Mouse (Mus musculus): ENCODE measurements around the gene Myl7. TPM values are rescaled to one million over a fixed set of nuclear protein-coding genes. Genes with fewer than 3 reads are reported as not detected.

The Myl7 gene
- polyA plus RNA-seq, 1 experiment from 2014 or later = not detected

DNA sequence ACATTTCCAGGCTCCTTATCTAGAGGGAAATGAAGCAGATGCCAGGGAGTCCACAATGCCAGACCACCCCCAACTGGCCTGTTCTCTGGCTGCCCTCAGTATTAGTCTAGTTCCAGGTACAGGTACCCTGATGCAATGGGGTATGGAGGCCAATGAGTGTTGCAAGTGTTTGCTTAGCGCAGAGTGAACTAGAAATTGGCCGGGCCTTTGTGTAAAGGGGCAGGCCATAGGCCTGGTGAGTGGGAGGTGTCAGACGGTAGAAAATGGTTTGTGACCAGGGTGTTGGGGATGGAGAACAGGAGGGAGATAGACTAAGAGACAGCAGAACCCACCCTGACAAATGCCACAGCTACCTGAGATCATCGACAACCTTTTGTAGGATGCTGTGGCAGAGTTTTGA is 21.0 kb upstream of the Myl7 start:
- 96% methylated on average over 4 of the region's 4 CpGs for WGBS
- Histone ChIP-seq H3K27ac (ENCODE audit: low read length) (no peak overlapping the region), H3K4me2 (ENCODE audit: low read length) (no peak overlapping the region), H3K9ac (replicated peaks; ENCODE audit: low read depth, low read length) (no peak overlapping the region), H3K9me3 (ENCODE audit: control insufficient read depth, low read length) (no peaks in the 10 kb centered on the region), H3K4me1 (replicated peaks; ENCODE audit: control insufficient read depth, insufficient read depth, low read length) (no peaks in the 10 kb centered on the region), H3K27me3 (replicated peaks; ENCODE audit: control insufficient read depth, insufficient read depth, low read length) (no peaks in the 10 kb centered on the region), H3K36me3 (ENCODE audit: control insufficient read depth, insufficient read depth) (no peaks in the 10 kb centered on the region), H3K4me3 (replicated peaks; ENCODE audit: low read length) (no peak overlapping the region)
- ATAC-seq = no peak

DNA sequence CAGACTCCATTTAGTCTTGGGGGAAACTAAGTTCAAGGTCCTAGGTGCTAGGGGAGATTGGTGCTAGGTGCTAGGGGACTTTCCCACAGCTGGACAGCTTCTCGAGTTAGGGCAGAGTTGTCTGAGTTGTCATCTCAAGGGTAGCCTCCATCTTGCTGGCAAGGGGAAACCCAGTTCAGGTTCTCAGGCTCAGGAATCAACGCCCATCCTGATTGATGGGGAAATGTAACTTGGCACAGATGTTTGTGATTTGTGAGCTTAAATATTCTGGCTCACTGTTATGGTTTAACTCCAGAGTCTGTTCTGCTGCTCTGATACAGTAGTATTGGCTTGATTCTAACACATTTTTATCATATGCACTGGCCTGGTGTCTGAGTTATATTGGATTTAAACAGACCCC is 19.5 kb upstream of the Myl7 start:
- H3K4me3 ChIP-seq (replicated peaks; ENCODE audit: low read length) = no peak overlapping the region

DNA sequence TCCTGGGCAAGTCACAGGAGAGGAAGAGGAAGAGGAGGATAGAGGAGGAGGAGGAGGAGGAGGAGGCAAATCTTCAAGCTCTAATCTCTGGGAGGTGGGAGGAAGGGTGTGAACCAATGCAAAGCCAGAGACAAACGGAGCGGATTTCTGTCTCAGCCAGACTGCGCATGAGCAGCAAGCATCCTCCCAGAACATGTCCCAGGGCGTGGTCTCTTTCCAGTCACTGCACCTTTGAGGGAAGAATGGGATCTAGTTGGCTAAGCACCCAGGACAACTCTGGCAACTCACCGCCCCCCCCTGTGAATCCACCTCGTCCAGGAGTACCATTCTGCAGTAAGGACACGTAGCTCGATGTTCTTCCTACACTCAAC is 17.6 kb upstream of the Myl7 start:
- no peak overlapping the region for H3K4me2 ChIP-seq (ENCODE audit: low read length)
- no peaks in the 10 kb centered on the region for H3K36me3 ChIP-seq (ENCODE audit: control insufficient read depth, insufficient read depth)
- 72% methylated on average over 8 of the region's 8 CpGs for WGBS
- H3K4me1 ChIP-seq (replicated peaks; ENCODE audit: control insufficient read depth, insufficient read depth, low read length) = no peaks in the 10 kb centered on the region
- no peak overlapping the region for H3K27ac ChIP-seq (ENCODE audit: low read length)
- no peaks in the 10 kb centered on the region for H3K27me3 ChIP-seq (replicated peaks; ENCODE audit: control insufficient read depth, insufficient read depth, low read length)
- H3K9ac ChIP-seq (replicated peaks; ENCODE audit: low read depth, low read length) = no peak overlapping the region
- no peak for ATAC-seq
- H3K4me3 ChIP-seq (replicated peaks; ENCODE audit: low read length) = no peak overlapping the region
- no peaks in the 10 kb centered on the region for H3K9me3 ChIP-seq (ENCODE audit: control insufficient read depth, low read length)

More for the DNA sequence above, 19.5 kb upstream of the Myl7 start:
- Histone ChIP-seq H3K9me3 (ENCODE audit: control insufficient read depth, low read length) (no peaks in the 10 kb centered on the region), H3K4me1 (replicated peaks; ENCODE audit: control insufficient read depth, insufficient read depth, low read length) (no peaks in the 10 kb centered on the region), H3K27ac (ENCODE audit: low read length) (no peak overlapping the region), H3K4me2 (ENCODE audit: low read length) (no peak overlapping the region), H3K36me3 (ENCODE audit: control insufficient read depth, insufficient read depth) (no peaks in the 10 kb centered on the region), H3K27me3 (replicated peaks; ENCODE audit: control insufficient read depth, insufficient read depth, low read length) (no peaks in the 10 kb centered on the region), H3K9ac (replicated peaks; ENCODE audit: low read depth, low read length) (no peak overlapping the region)
- ATAC-seq = no peak
- WGBS = 72% methylated on average over 2 of the region's 2 CpGs

DNA sequence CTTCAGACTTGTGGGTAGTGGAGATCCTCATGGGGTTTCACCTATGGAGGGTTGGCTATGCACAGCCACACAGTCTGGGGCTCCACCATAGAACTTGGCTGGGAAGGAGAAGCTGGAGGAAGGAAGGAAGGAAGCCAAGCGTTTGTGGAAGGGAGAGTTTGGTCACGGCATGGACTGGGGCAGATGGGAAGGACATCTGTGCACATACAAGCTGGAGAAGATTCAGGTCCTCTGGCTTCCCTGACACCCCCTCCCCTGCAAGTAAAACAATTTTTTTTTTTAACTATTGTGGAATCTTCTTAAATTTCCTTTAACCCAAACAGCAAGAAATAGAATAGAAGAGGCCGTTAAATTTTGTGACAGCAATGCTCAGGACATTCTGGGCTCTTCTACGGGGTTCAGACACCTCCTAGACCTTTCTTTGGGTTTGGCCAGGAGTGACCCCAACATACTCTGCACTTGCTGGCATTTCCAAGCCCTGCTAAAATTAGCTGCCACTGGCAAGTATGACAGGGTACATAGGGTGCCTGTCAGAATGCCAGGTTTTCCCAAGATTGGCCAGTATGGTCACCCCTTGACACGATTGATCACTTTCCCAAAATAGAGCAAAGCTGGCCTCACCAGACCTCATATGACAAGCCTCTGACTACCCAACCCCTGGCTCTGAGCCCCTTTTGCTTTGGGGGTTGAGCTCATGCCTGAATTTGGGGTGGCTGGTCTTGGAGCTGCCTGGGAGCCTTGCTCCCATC is 17.0 kb upstream of the Myl7 start:
- no peaks in the 10 kb centered on the region for H3K27me3 ChIP-seq (replicated peaks; ENCODE audit: control insufficient read depth, insufficient read depth, low read length)
- no peak for ATAC-seq

DNA sequence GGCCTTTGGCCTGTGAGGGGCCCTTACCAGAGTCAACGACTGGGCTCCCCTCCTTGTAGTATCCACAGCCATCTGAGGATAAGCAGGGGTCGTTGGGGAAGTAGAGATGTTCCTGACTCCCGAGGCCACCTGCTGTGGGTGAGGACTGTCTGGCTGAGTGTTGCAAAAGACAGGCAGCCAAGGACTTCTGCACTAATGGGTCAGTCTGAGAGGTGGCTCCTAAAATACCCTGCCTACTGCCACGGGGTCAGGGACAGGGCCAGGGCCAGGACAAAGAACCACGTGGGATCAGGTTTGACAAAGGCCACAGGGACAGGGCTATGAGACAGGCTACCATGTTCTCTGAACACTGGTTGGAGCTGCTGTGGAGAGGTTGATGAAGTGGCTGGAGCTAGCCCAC is 16.4 kb upstream of the Myl7 start:
- Histone ChIP-seq H3K9me3 (ENCODE audit: control insufficient read depth, low read length) (no peaks in the 10 kb centered on the region), H3K36me3 (ENCODE audit: control insufficient read depth, insufficient read depth) (no peaks in the 10 kb centered on the region), H3K27me3 (replicated peaks; ENCODE audit: control insufficient read depth, insufficient read depth, low read length) (no peaks in the 10 kb centered on the region), H3K27ac (ENCODE audit: low read length) (no peak overlapping the region), H3K9ac (replicated peaks; ENCODE audit: low read depth, low read length) (no peak overlapping the region), H3K4me1 (replicated peaks; ENCODE audit: control insufficient read depth, insufficient read depth, low read length) (no peaks in the 10 kb centered on the region), H3K4me2 (ENCODE audit: low read length) (no peak overlapping the region), H3K4me3 (replicated peaks; ENCODE audit: low read length) (no peak overlapping the region)
- 67% methylated on average over 5 of the region's 5 CpGs for WGBS
- ATAC-seq = no peak

More for the DNA sequence above, 17.0 kb upstream of the Myl7 start:
- Histone ChIP-seq H3K36me3 (ENCODE audit: control insufficient read depth, insufficient read depth) (no peaks in the 10 kb centered on the region), H3K9ac (replicated peaks; ENCODE audit: low read depth, low read length) (no peak overlapping the region), H3K9me3 (ENCODE audit: control insufficient read depth, low read length) (no peaks in the 10 kb centered on the region), H3K27ac (ENCODE audit: low read length) (no peak overlapping the region), H3K4me2 (ENCODE audit: low read length) (no peak overlapping the region), H3K4me1 (replicated peaks; ENCODE audit: control insufficient read depth, insufficient read depth, low read length) (no peaks in the 10 kb centered on the region), H3K4me3 (replicated peaks; ENCODE audit: low read length) (no peak overlapping the region)
- 74% methylated on average over 5 of the region's 5 CpGs for WGBS

DNA sequence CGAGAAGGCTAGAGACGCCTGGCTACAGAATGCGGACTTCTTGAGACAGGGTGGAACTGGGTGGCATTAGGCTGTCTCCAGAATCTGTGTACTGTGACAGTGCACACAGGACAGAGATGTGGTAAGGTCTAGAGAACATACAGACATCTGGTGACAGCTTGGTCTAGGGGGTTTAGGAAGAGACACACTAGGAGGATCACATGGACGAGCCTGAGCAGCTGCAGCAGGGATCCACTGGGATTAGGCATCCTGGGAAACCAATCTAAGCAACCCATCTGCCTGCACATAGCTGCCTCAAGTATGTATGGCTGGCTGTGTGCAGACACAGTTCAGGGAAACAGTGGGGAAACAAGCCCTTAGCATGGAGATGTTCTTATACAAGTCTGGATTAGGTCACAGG is 15.4 kb upstream of the Myl7 start:
- WGBS = 81% methylated on average over 4 of the region's 4 CpGs
- Histone ChIP-seq H3K4me1 (replicated peaks; ENCODE audit: control insufficient read depth, insufficient read depth, low read length) (no peaks in the 10 kb centered on the region), H3K27ac (ENCODE audit: low read length) (no peak overlapping the region), H3K27me3 (replicated peaks; ENCODE audit: control insufficient read depth, insufficient read depth, low read length) (no peaks in the 10 kb centered on the region), H3K9ac (replicated peaks; ENCODE audit: low read depth, low read length) (no peak overlapping the region), H3K4me2 (ENCODE audit: low read length) (no peak overlapping the region), H3K36me3 (ENCODE audit: control insufficient read depth, insufficient read depth) (no peaks in the 10 kb centered on the region), H3K4me3 (replicated peaks; ENCODE audit: low read length) (no peak overlapping the region), H3K9me3 (ENCODE audit: control insufficient read depth, low read length) (no peaks in the 10 kb centered on the region)
- no peak for ATAC-seq

DNA sequence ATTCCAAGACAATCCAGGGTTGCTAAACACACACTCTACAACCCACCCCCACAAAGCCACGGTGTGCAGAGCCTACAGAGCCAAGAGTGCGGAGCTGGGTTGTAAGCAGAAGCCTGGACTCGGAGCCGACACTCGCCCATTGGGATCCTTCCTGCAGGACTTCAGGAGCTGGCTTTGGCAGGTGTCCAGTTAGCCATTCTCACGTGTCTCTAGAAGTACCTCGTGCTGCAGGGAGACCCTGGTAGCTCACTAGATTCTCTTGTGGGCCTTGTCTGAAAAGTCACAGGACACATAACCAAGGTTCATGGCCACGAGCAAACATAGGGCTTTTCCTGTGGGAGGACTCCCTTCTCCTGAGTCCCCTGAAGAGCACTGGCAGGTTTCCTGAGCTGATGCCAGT is 14.7 kb upstream of the Myl7 start:
- no peak overlapping the region for H3K4me3 ChIP-seq (replicated peaks; ENCODE audit: low read length)
- H3K4me2 ChIP-seq (ENCODE audit: low read length) = no peak overlapping the region
- no peaks in the 10 kb centered on the region for H3K27me3 ChIP-seq (replicated peaks; ENCODE audit: control insufficient read depth, insufficient read depth, low read length)
- H3K9ac ChIP-seq (replicated peaks; ENCODE audit: low read depth, low read length) = no peak overlapping the region
- no peaks in the 10 kb centered on the region for H3K4me1 ChIP-seq (replicated peaks; ENCODE audit: control insufficient read depth, insufficient read depth, low read length)
- H3K36me3 ChIP-seq (ENCODE audit: control insufficient read depth, insufficient read depth) = no peaks in the 10 kb centered on the region
- H3K27ac ChIP-seq (ENCODE audit: low read length) = no peak overlapping the region
- no peak for ATAC-seq
- no peaks in the 10 kb centered on the region for H3K9me3 ChIP-seq (ENCODE audit: control insufficient read depth, low read length)
- WGBS = 68% methylated on average over 8 of the region's 8 CpGs

DNA sequence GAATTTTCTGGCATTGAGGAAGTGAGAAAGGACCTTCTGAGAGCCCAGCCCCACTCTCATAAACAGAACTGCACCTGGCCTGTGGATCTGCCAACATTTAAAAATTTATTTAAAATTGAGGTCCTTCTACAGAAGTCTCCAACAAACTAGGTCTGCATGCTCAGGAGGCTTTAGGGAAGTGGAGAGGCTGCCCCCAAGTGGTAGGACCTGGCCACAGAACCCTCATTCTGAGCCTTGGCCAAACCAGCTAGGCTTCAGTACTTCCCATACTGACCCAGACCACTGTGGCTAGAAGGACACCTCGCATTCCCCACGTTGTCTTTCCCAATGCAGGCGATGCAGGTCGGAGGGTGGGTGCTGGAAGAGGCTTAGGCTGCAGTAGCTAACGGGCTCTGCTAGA is 14.1 kb upstream of the Myl7 start:
- H3K36me3 ChIP-seq (ENCODE audit: control insufficient read depth, insufficient read depth) = no peaks in the 10 kb centered on the region
- H3K27ac ChIP-seq (ENCODE audit: low read length) = no peak overlapping the region
- WGBS = 34% methylated on average over 5 of the region's 5 CpGs
- no peak overlapping the region for H3K4me3 ChIP-seq (replicated peaks; ENCODE audit: low read length)
- no peaks in the 10 kb centered on the region for H3K27me3 ChIP-seq (replicated peaks; ENCODE audit: control insufficient read depth, insufficient read depth, low read length)
- H3K4me1 ChIP-seq (replicated peaks; ENCODE audit: control insufficient read depth, insufficient read depth, low read length) = no peaks in the 10 kb centered on the region
- no peak overlapping the region for H3K9ac ChIP-seq (replicated peaks; ENCODE audit: low read depth, low read length)
- H3K9me3 ChIP-seq (ENCODE audit: control insufficient read depth, low read length) = no peaks in the 10 kb centered on the region
- ATAC-seq = no peak
- no peak overlapping the region for H3K4me2 ChIP-seq (ENCODE audit: low read length)

DNA sequence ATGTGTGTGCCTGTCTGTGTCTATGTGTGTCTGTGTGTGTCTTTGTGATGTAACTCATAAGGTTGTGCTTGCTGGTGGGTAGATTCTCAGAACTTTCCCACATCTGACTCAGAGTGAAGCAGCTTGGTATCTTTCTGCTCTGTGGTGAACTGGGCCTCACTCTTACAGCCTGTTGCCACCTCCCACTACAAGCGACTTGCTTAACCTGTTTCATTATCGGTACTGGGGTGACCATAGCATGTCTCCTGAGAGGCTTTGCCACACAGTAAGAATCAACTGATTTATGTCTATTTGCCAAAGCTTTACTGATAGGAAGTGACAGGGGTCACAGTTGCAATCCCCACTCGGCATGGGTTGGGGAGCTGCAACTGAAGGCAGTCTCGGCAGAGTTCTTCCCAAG is 10.1 kb upstream of the Myl7 start:
- no peak overlapping the region for H3K9ac ChIP-seq (replicated peaks; ENCODE audit: low read depth, low read length)
- H3K9me3 ChIP-seq (ENCODE audit: control insufficient read depth, low read length) = no peaks in the 10 kb centered on the region
- H3K27ac ChIP-seq (ENCODE audit: low read length) = no peak overlapping the region
- H3K4me3 ChIP-seq (replicated peaks; ENCODE audit: low read length) = no peak overlapping the region
- H3K4me1 ChIP-seq (replicated peaks; ENCODE audit: control insufficient read depth, insufficient read depth, low read length) = no peaks in the 10 kb centered on the region
- ATAC-seq = no peak
- H3K27me3 ChIP-seq (replicated peaks; ENCODE audit: control insufficient read depth, insufficient read depth, low read length) = no peaks in the 10 kb centered on the region
- no peaks in the 10 kb centered on the region for H3K36me3 ChIP-seq (ENCODE audit: control insufficient read depth, insufficient read depth)
- H3K4me2 ChIP-seq (ENCODE audit: low read length) = no peak overlapping the region
- 90% methylated on average over 4 of the region's 4 CpGs for WGBS

DNA sequence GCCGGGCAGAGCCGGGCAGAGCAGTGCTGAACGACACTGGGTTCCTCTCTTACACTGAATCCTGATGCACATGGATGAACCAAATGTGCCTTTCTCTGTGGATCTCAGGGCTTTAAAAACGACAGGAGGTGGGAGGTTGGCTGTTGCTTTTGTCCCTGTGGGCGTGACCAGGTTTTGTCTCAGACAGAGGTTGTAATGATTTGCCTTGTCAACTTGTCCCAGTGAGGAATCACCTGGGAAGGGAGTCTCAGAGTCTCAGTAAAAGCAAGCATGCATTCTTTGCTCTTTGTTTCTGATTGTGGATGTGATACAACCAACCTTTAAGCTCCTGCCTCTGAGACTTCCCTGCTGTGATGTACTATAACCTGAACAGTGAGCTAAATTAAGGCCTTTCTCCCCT is 8.5 kb upstream of the Myl7 start:
- Histone ChIP-seq H3K4me1 (replicated peaks; ENCODE audit: control insufficient read depth, insufficient read depth, low read length) (peaks cover 5% of the 10 kb centered on the region), H3K27me3 (replicated peaks; ENCODE audit: control insufficient read depth, insufficient read depth, low read length) (no peaks in the 10 kb centered on the region), H3K36me3 (ENCODE audit: control insufficient read depth, insufficient read depth) (no peaks in the 10 kb centered on the region), H3K27ac (ENCODE audit: low read length) (no peak overlapping the region), H3K9ac (replicated peaks; ENCODE audit: low read depth, low read length) (no peak overlapping the region), H3K9me3 (ENCODE audit: control insufficient read depth, low read length) (no peaks in the 10 kb centered on the region), H3K4me3 (replicated peaks; ENCODE audit: low read length) (no peak overlapping the region), H3K4me2 (ENCODE audit: low read length) (no peak overlapping the region)
- 37% methylated on average over 5 of the region's 5 CpGs for WGBS
- no peak for ATAC-seq
